Mouse (Mus musculus) forebrain, embryonic 11.5 days (tissue): ENCODE measurements at regions not wholly inside any gene's neighbourhood (a gene's known extent, or its start where the extent isn't known, plus 50 kb on each side); places are given as distances from the start of the nearest gene placed in this dataset.
A peak's percentile ranks its signal among the peaks of the same experiment; 100 is the strongest.
"Not testable (repeated sequence)": the region's sequence is repeated elsewhere in the genome, so short reads cannot be mapped to it uniquely, and the experiment has no call there.

Experiments
- ATAC-seq: fragments of 200-750 bp; cut with Nextera tagmentation; replicated peaks from 2 replicates; pipeline ENCODE4 v1.8.0; 2017; ENCODE audit warnings: moderate TSS enrichment; ENCODE audit not compliant: low FRiP score
- DNase-seq: peaks from one replicate; pipeline ENCODE4 v3.0.0-alpha.2; 2017; ENCODE audit warnings: low spot score
- H3K27ac ChIP-seq: fragments of 300-500 bp; sonication (generic); 2 replicates; pipeline ENCODE4 v1.5.1; 2014; ENCODE audit warnings: low read depth, low read length
- H3K27me3 ChIP-seq: fragments of 300-500 bp; sonication (generic); 2 replicates; pipeline ENCODE4 v1.6.1; 2014; ENCODE audit warnings: mild to moderate bottlenecking, low read length, mixed read lengths; ENCODE audit not compliant: control insufficient read depth, insufficient read depth
- H3K36me3 ChIP-seq: fragments of 300-500 bp; sonication (generic); 2 replicates; pipeline ENCODE4 v1.6.1; 2014; ENCODE audit warnings: mild to moderate bottlenecking, low read length, moderate library complexity, mixed read lengths; ENCODE audit not compliant: control insufficient read depth, insufficient read depth
- H3K4me1 ChIP-seq: fragments of 300-500 bp; sonication (generic); replicated peaks from 2 replicates; pipeline ENCODE4 v1.6.1; 2014; ENCODE audit warnings: low read length, mixed read lengths; ENCODE audit not compliant: control insufficient read depth, insufficient read depth
- H3K4me2 ChIP-seq: fragments of 300-500 bp; sonication (generic); 2 replicates; pipeline ENCODE4 v1.6.1; 2014; ENCODE audit warnings: low read depth, mild to moderate bottlenecking, low read length, moderate library complexity, mixed read lengths; ENCODE audit not compliant: severe bottlenecking
- H3K4me3 ChIP-seq: fragments of 300-500 bp; sonication (generic); 2 replicates; pipeline ENCODE4 v1.5.1; 2014; ENCODE audit warnings: low read depth, low read length
- H3K9ac ChIP-seq: fragments of 300-500 bp; sonication (generic); 2 replicates; pipeline ENCODE4 v1.6.1; 2014; ENCODE audit warnings: low read length
- H3K9me3 ChIP-seq: fragments of 300-500 bp; sonication (generic); 2 replicates; pipeline ENCODE4 v1.6.1; 2016; ENCODE audit warnings: low read length, mixed read lengths; ENCODE audit not compliant: control insufficient read depth
- WGBS: fragments of 180-500 bp; shearing (Covaris S2); extraction: QIAGEN DNeasy Blood & Tissue Kit; methylation state at CpG from one replicate; pipeline ENCODE4 v1.1.7; 2014; 5-methylcytosine and 5-hydroxymethylcytosine counted together

DNA sequence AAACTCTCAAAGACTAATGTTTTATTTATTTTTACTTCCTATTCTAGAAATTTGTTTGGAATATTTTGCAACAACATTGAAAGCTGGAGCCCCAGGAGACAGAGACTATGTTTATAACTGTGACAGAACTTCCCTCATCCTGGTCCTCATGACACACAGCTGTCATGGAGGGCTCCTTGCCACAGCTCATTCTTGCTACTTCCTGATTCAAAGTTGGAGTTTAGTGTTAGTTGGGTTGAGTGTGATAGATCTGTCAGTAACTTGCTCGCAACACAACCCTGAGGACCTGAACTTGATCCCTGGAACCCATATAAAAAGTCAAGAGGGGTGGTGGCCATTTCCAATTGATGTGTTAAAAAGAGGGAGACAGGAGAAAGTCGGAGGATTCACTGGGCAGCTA is 328.3 kb upstream of the Nox3 start:
- ATAC-seq = no peak
- 83% methylated on average over 2 of the region's 2 CpGs for WGBS
- DNase-seq = no peak
- Histone ChIP-seq H3K27ac (no peak overlapping the region), H3K4me2 (no peak overlapping the region), H3K4me1 (no peaks in the 10 kb centered on the region), H3K36me3 (no peaks in the 10 kb centered on the region), H3K27me3 (no peaks in the 10 kb centered on the region), H3K9me3 (no peaks in the 10 kb centered on the region), H3K4me3 (no peak overlapping the region), H3K9ac (no peak overlapping the region)

DNA sequence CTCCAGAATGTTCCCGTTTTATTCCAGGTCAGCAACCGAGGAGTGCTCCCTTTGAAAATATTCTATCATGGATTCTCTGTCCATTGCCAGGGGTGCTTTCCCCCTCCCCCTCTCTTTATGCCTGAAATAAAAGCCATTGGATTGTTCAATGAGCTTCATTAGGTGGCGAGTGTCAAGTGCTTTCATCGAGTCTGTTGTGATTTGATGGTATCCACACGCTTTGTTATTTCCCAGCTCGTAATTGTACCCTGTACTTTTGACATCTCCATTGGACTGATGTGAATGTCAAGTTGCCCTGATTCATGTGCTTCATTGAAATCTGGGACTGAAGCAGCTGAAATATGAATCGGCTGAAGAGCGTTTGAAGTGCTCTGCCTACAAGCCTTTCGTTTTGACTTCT is 333.1 kb upstream of the Nox3 start:
- no peaks in the 10 kb centered on the region for H3K4me1 ChIP-seq
- ATAC-seq = no peak
- 56% methylated on average over 9 of the region's 9 CpGs for WGBS

DNA sequence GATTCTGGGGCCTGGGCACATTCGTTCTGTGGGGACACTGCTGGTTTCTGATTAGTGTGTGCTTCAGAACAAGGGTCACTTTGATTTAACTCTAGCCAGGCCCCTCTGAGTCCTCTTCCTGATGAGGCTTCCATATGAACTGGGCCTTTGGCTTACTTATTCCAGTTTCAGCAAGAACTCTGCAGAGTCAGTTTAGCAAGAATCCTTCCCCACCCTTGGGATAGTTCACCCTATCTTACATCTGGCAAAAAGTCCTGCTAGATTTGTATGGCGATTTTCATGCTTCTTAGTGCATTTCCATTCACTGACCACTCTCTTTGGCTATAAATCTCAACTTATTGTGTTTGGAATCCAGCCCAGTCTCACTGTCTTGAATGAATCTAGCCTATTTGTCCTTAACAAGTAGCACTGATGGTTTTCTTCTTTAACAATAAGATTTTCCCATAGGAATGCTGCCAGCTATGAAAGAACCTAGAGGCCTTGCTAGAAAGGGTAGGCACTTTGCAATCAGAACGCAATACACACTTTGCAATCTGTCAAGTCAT is 338.8 kb upstream of the Nox3 start:
- H3K4me2 ChIP-seq = no peak overlapping the region
- peaks cover 3% of the 10 kb centered on the region; the same call in 1 of the 2 replicates for H3K4me1 ChIP-seq
- no peaks in the 10 kb centered on the region for H3K36me3 ChIP-seq
- 67% methylated on average over 3 of the region's 3 CpGs for WGBS
- ATAC-seq (no peak), DNase-seq (no peak)
- no peak overlapping the region for H3K27ac ChIP-seq
- H3K9me3 ChIP-seq = no peaks in the 10 kb centered on the region
- no peaks in the 10 kb centered on the region for H3K27me3 ChIP-seq
- no peak overlapping the region for H3K4me3 ChIP-seq
- H3K9ac ChIP-seq = no peak overlapping the region

More for the DNA sequence above, 333.1 kb upstream of the Nox3 start:
- Histone ChIP-seq H3K27me3 (no peaks in the 10 kb centered on the region), H3K9ac (no peak overlapping the region), H3K4me2 (no peak overlapping the region), H3K9me3 (no peaks in the 10 kb centered on the region), H3K4me3 (no peak overlapping the region), H3K27ac (no peak overlapping the region), H3K36me3 (no peaks in the 10 kb centered on the region)
- DNase-seq = no peak

DNA sequence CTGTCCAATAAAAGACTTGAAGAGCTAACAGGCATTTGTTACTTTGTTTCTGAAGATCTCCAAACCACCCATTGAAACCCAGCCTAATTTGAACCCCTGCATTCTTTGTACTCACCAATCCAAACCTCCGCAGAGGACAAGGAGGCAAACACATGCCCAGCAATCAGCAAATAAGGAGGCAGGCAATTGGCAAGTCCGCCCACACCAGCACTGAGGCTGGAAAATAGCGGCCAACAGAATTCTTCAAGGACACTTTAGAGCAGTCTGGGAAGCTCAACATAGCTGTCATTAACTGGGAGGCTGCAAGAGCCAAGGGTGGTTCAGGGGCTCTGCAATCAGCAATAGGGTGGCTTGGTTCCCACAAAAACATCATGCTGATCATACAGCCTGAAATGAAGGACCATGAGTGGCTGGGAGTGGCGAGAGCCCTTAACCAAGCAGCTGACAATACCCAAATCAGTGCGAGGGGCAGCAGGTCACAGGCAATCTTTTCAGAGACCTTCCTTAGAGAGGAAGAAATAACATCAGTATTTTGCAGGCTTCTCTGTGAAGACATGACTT is 344.1 kb upstream of the Nox3 start:
- 22% methylated on average over 5 of the region's 5 CpGs for WGBS
- Histone ChIP-seq H3K27me3 (no peaks in the 10 kb centered on the region), H3K4me1 (peaks cover 3% of the 10 kb centered on the region; the same call in 1 of the 2 replicates), H3K9ac (no peak overlapping the region), H3K36me3 (no peaks in the 10 kb centered on the region), H3K9me3 (no peaks in the 10 kb centered on the region), H3K4me3 (no peak overlapping the region), H3K4me2 (no peak overlapping the region), H3K27ac (peak overlapping the region; percentile 7; the same call in 1 of the 2 replicates)
- peak; percentile 57 for DNase-seq
- ATAC-seq = peak; percentile 89

DNA sequence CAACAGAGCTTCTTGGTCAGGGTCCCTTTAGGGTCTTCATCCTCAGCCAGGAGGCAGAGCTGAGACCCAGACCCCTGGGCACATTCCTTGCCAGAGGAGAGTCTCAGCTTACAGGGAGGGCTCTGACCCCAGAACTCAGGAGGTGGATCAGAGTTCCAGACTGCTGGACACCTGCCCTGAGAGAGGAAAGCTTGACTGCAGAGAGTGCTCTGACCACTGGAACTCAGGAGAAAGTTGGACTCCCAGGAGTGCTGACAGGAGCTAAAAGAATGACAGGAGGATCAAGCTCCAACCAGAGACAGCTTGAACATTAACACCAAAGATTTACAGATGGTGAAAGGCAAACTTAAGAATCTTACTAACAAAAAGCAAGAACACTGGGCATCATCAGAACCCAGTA is 364.1 kb upstream of the Nox3 start:
- H3K27me3 ChIP-seq, H3K9me3 ChIP-seq, H3K4me3 ChIP-seq, DNase-seq, H3K36me3 ChIP-seq, H3K4me1 ChIP-seq, ATAC-seq, H3K27ac ChIP-seq, H3K9ac ChIP-seq, H3K4me2 ChIP-seq: not testable (repeated sequence)

DNA sequence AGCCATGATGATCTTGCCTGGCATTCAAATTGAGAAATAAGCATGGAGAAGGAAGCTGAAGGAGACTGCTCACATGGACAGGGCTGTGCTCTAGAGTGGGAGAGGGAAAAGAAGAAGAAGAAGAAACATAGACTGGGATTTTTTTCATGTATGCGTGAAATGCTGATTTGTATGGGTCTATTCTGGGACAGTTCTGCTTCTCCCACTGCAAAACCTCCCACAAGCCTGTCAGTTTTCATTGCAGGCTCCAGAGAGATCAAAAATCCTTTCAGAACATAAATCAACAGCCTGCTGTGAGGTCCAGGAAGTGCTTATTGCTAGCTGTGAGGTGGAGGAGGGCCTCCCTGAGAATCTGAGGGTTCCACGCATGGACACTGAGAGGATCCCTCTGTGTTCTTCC is 377.3 kb upstream of the Nox3 start:
- 70% methylated on average over 2 of the region's 2 CpGs for WGBS
- DNase-seq (no peak), ATAC-seq (no peak)
- Histone ChIP-seq H3K4me2 (no peak overlapping the region), H3K9ac (no peak overlapping the region), H3K4me3 (no peak overlapping the region), H3K27me3 (no peaks in the 10 kb centered on the region), H3K36me3 (no peaks in the 10 kb centered on the region), H3K4me1 (no peaks in the 10 kb centered on the region), H3K9me3 (no peaks in the 10 kb centered on the region), H3K27ac (no peak overlapping the region)

DNA sequence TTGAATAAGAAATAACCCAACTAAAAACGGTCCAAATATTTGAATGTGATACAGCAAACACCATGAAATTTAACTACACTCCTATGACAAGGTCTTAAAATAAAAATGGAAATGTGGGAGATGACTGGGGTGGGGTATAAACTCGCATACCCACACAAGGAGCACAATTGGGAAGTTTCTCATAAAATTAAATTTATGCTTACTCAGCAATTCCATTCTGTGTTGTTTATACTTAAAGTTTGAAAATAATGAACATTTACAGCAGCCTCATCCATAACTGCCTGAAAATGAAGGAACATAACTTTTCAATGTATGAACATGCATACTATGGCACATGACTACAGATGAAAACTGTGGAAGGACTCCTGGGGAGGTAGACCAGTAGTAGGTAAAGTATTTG is 384.5 kb upstream of the Nox3 start:
- no peak overlapping the region for H3K4me2 ChIP-seq
- H3K27ac ChIP-seq = no peak overlapping the region
- ATAC-seq (no peak), DNase-seq (no peak)
- no peak overlapping the region for H3K4me3 ChIP-seq
- no peaks in the 10 kb centered on the region for H3K9me3 ChIP-seq
- H3K9ac ChIP-seq = no peak overlapping the region
- 84% methylated on average over 2 of the region's 2 CpGs for WGBS
- no peaks in the 10 kb centered on the region for H3K36me3 ChIP-seq
- H3K27me3 ChIP-seq = no peaks in the 10 kb centered on the region
- no peaks in the 10 kb centered on the region for H3K4me1 ChIP-seq

DNA sequence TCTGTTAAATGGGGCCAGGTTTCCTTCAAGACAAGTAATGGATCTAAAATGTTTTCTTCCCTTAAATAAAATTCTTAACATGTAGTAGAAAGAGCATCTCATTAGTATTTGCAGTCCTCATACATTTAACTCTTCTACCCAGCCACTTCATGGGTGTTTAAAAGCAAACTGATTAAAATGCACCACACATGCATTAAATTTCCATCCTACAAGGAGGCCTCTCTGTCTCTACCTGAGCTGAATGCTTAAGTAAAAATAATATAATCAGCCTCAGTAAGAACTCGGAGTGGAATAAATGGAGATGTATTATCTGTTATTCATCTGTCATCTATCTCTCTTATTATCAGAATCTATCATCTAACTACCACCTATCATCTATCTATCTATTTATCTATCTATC is 398.6 kb upstream of the Nox3 start:
- Histone ChIP-seq H3K4me2 (no peak overlapping the region), H3K4me3 (no peak overlapping the region), H3K27ac (no peak overlapping the region), H3K9ac (no peak overlapping the region), H3K36me3 (no peaks in the 10 kb centered on the region), H3K9me3 (no peaks in the 10 kb centered on the region), H3K27me3 (no peaks in the 10 kb centered on the region), H3K4me1 (no peaks in the 10 kb centered on the region)
- WGBS = 84% methylated on average over 1 of the region's 1 CpGs
- DNase-seq (no peak), ATAC-seq (no peak)

DNA sequence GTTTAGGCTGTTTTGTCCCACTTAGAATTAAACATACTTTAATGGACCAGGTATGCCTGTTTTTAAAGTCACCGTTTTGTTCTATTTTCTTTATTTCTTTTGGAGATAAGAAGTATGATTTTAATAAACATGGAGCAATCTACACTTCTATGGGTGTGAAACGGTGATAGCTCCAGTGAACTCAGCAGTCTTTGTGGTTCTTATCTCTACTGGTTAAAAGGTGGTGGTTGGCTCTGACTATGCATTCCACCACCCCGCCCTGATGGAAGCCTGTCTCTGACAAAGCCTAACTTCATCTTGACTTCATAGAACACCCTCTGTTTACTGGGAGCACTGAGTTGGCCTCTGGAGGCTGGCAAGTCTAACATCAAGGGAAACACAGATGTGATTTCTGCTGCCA is 407.3 kb upstream of the Nox3 start:
- ATAC-seq = no peak
- 86% methylated on average over 3 of the region's 3 CpGs for WGBS
- H3K9ac ChIP-seq = no peak overlapping the region

More for the DNA sequence above, 407.3 kb upstream of the Nox3 start:
- Histone ChIP-seq H3K27ac (no peak overlapping the region), H3K27me3 (no peaks in the 10 kb centered on the region), H3K4me2 (no peak overlapping the region), H3K4me1 (no peaks in the 10 kb centered on the region), H3K9me3 (no peaks in the 10 kb centered on the region), H3K4me3 (no peak overlapping the region), H3K36me3 (no peaks in the 10 kb centered on the region)
- no peak for DNase-seq
